Mouse (Mus musculus) liver, embryonic 14.5 days (tissue): Measurements from ENCODE around the gene P3h1. TPM values are rescaled to one million over a fixed set of nuclear protein-coding genes. Genes with fewer than 3 reads are reported as not detected.

ENCODE experiments used
- ATAC-seq: fragments of 200-750 bp; cut with Nextera tagmentation; 2 replicates; pipeline ENCODE4 v1.8.0; 2017; ENCODE audit warnings: moderate number of reproducible peaks, mild to moderate bottlenecking, moderate library complexity; ENCODE audit not compliant: insufficient read depth
- DNase-seq, 3 experiments: peaks; one replicate each; pipeline ENCODE4 v3.0.0-alpha.2; 2012 to 2013; ENCODE audit warnings: low read depth in 3 of 3, low spot score in 3 of 3
- H3K27ac ChIP-seq: fragments of 300-500 bp; sonication (generic); 2 replicates; pipeline ENCODE4 v1.5.1; 2014; ENCODE audit warnings: moderate library complexity, mild to moderate bottlenecking, control low read depth, inconsistent platforms
- H3K27me3 ChIP-seq: fragments of 300-500 bp; sonication (generic); 2 replicates; pipeline ENCODE4 v1.6.1; 2014; ENCODE audit warnings: mild to moderate bottlenecking, low read length, moderate library complexity; ENCODE audit not compliant: control insufficient read depth, insufficient read depth
- H3K36me3 ChIP-seq: fragments of 300-500 bp; sonication (generic); replicated peaks from 2 replicates; pipeline ENCODE4 v1.6.1; 2014; ENCODE audit warnings: low read depth; ENCODE audit not compliant: control insufficient read depth, insufficient read depth
- H3K4me1 ChIP-seq, 2 experiments: fragments of 200-500 bp in 1 of 2; fragments of 300-500 bp in 1 of 2; sonication (generic) in 1 of 2; replicated peaks; 2 replicates each; pipeline ENCODE4 v1.6.1; 2012 to 2014; ENCODE audit warnings: antibody characterized with exemption in 1 of 2, inconsistent platforms in 1 of 2, low read length in 1 of 2; ENCODE audit not compliant: control insufficient read depth in 2 of 2, insufficient read depth in 2 of 2
- H3K4me2 ChIP-seq: fragments of 300-500 bp; sonication (generic); 2 replicates; pipeline ENCODE4 v1.6.1; 2014; ENCODE audit warnings: low read depth, mild to moderate bottlenecking, control low read depth, moderate library complexity
- H3K4me3 ChIP-seq, 2 experiments: fragments of 200-500 bp in 1 of 2; fragments of 300-500 bp in 1 of 2; sonication (generic) in 1 of 2; 2 replicates each; pipeline ENCODE4 v1.5.1; 2012 to 2014; ENCODE audit warnings: low read depth in 2 of 2, low read length in 2 of 2, mild to moderate bottlenecking in 2 of 2, control low read depth in 1 of 2, inconsistent platforms in 1 of 2, moderate library complexity in 1 of 2; ENCODE audit not compliant: insufficient read depth in 1 of 2
- H3K9ac ChIP-seq: fragments of 300-500 bp; sonication (generic); replicated peaks from 2 replicates; pipeline ENCODE4 v1.6.1; 2014; ENCODE audit warnings: mild to moderate bottlenecking, control low read depth, moderate library complexity
- H3K9me3 ChIP-seq: fragments of 300-500 bp; sonication (generic); 2 replicates; pipeline ENCODE4 v1.6.1; 2016; ENCODE audit warnings: low read length, mixed read lengths; ENCODE audit not compliant: control insufficient read depth
- CTCF ChIP-seq: IDR thresholded peaks from 2 replicates; pipeline ENCODE4 v1.5.1; 2016; ENCODE audit warnings: antibody characterized with exemption, low read depth, control low read depth
- EP300 ChIP-seq: IDR thresholded peaks from 2 replicates; pipeline ENCODE4 v1.6.1; 2016; ENCODE audit warnings: antibody characterized with exemption, low read depth
- WGBS: fragments of 180-500 bp; shearing (Covaris S2); extraction: QIAGEN DNeasy Blood & Tissue Kit; methylation state at CpG from one replicate; pipeline ENCODE4 v1.1.7; 2014; ENCODE audit not compliant: insufficient replicate concordance; 5-methylcytosine and 5-hydroxymethylcytosine counted together
- polyA plus RNA-seq, 2 experiments: library from polyadenylated mRNA; depleted of rRNA in 1 of 2; stranded (reverse) in 1 of 2; unstranded in 1 of 2; fragments of >200 nt; fragmentation: Nextera tagmentation in 1 of 2; extraction: Ambion mirVana in 1 of 2; gene quantifications; 2 replicates each; pipeline versions ENCODE4 v1.2.1 to v1.2.3; 2012 to 2014

The P3h1 gene
- polyA plus RNA-seq, 2 experiments = 7.9 to 9.1 TPM

- H3K4me3 ChIP-seq = no peak overlapping the region
Measured at GRCm38 (mm10) chr4:119242571-119242970, 9.9 kb downstream of the P3h1 start.

GRCm38 (mm10) chr4:119244468-119245240 lies 11.9 kb downstream of the P3h1 start:
- H3K9ac ChIP-seq = no peak overlapping the region
- H3K36me3 ChIP-seq = no peaks in the 10 kb centered on the region; the same call in 1 of the 2 replicates
- WGBS = 73% methylated on average over 22 of the region's 22 CpGs
- H3K27ac ChIP-seq = no peak overlapping the region
- H3K4me3 ChIP-seq = no peak overlapping the region
- H3K4me1 ChIP-seq = no peaks in the 10 kb centered on the region
- H3K4me2 ChIP-seq = no peak overlapping the region
- ATAC-seq = no peak
- H3K9me3 ChIP-seq = no peaks in the 10 kb centered on the region
- DNase-seq = no peak
- no peaks in the 10 kb centered on the region for H3K27me3 ChIP-seq
- TF ChIP-seq CTCF (no peak), EP300 (no peak)

More at GRCm38 (mm10) chr4:119242571-119242970, 9.9 kb downstream of the P3h1 start:
- no peak overlapping the region for H3K4me2 ChIP-seq
- no peaks in the 10 kb centered on the region for H3K27me3 ChIP-seq
- H3K4me1 ChIP-seq = peaks cover 3 to 7% of the 10 kb centered on the region in 2 experiments; a peak in 3 of 4 replicates
- H3K36me3 ChIP-seq = no peaks in the 10 kb centered on the region; the same call in 1 of the 2 replicates
- 70% methylated on average over 12 of the region's 12 CpGs for WGBS
- no peak for DNase-seq
- no peaks in the 10 kb centered on the region for H3K9me3 ChIP-seq
- no peak overlapping the region for H3K27ac ChIP-seq
- no peak for ATAC-seq
- no peak overlapping the region for H3K9ac ChIP-seq
- TF ChIP-seq EP300 = no peak
- TF ChIP-seq CTCF = no peak

- Histone ChIP-seq H3K27ac (no peak overlapping the region), H3K4me3 (no peak overlapping the region), H3K9ac (no peak overlapping the region), H3K4me1 (no peaks in the 10 kb centered on the region), H3K9me3 (no peaks in the 10 kb centered on the region), H3K36me3 (no peaks in the 10 kb centered on the region; the same call in 1 of the 2 replicates), H3K27me3 (no peaks in the 10 kb centered on the region), H3K4me2 (no peak overlapping the region)
- no peak for DNase-seq
- TF ChIP-seq EP300 (no peak), CTCF (no peak)
- 75% methylated on average over 7 of the region's 7 CpGs for WGBS
- ATAC-seq = no peak
Measured at GRCm38 (mm10) chr4:119245556-119245955, 12.8 kb downstream of the P3h1 start.

- TF ChIP-seq CTCF (no peak), EP300 (no peak)
- H3K4me1 ChIP-seq = no peaks in the 10 kb centered on the region
- 76% methylated on average over 9 of the region's 9 CpGs for WGBS
- DNase-seq = no peak
- H3K4me3 ChIP-seq = no peak overlapping the region
- no peaks in the 10 kb centered on the region for H3K27me3 ChIP-seq
- no peaks in the 10 kb centered on the region; the same call in 1 of the 2 replicates for H3K36me3 ChIP-seq
- no peak overlapping the region for H3K9ac ChIP-seq
- no peaks in the 10 kb centered on the region for H3K9me3 ChIP-seq
- no peak for ATAC-seq
- no peak overlapping the region for H3K27ac ChIP-seq
- H3K4me2 ChIP-seq = no peak overlapping the region
Measured at GRCm38 (mm10) chr4:119245961-119246360, 13.2 kb downstream of the P3h1 start.

GRCm38 (mm10) chr4:119246688-119247225 lies 14.0 kb downstream of the P3h1 start:
- no peak for DNase-seq
- Histone ChIP-seq H3K4me1 (no peaks in the 10 kb centered on the region), H3K36me3 (no peaks in the 10 kb centered on the region), H3K27ac (no peak overlapping the region), H3K9me3 (no peaks in the 10 kb centered on the region), H3K9ac (no peak overlapping the region), H3K4me2 (no peak overlapping the region), H3K4me3 (no peak overlapping the region), H3K27me3 (no peaks in the 10 kb centered on the region)
- TF ChIP-seq CTCF (no peak), EP300 (no peak)
- WGBS = 71% methylated on average over 14 of the region's 14 CpGs
- no peak for ATAC-seq
